Mouse (Mus musculus): ENCODE results near the gene Ubap1.

DNA sequence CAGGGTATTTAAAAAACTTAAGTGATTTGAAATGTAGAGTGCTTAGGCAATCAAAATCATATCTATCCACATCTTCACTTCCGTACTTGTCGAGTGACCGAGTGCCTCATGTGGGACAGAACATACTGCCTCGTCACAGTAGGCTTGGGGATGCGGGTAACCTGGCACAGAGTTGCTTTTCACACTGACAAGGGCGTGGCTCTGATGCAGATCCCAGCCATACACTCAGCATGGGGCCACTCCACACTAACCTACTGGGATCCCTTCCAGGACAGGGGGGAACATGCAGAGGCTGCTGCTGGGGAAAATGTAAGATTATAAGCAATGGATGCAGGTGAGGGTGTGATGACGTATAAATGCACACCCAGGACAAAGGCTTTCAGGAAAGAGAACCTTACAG, 45.1 kb upstream of the Ubap1 start:
- TF ChIP-seq POLR2A (IDR thresholded peaks at IDR 0.05; ENCODE audit: borderline replicate concordance, extremely low read depth, low read depth, low read length) (no peak), CTCF (IDR thresholded peaks at IDR 0.05; ENCODE audit: insufficient read depth, low read length) (no peak)
